Comparison of ENCODE assay signal across 10 mouse cellular contexts in the genomic region with DNA sequence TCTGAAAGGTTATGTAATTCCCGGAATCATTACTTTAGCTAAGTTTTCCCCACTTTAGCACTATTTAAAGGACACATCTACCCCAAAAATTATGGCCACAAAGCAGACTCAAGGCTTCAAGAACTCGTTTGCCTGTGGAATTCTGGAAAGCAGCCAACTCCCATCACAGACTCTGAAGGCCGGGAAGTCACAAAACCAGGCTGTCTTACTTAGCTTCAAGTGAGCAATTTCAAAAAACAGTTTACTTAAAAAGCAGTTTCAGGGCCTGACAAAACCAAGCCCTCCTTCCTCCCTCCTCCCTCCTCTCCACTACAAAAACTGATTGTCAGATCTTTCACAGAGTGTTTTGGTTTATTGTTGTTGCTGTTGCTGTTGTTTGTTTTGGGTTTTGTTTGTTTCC.
DNase-seq lines count a peak whose midpoint lies in the region.
"Had no signal": no experiment of that assay in that cellular context is flagged by ENCODE, and none has a peak within 500 bp of the region (broad histone marks: within the 10 kb centered on the region; RNA-seq: fewer than 3 reads in every experiment).

No protein-coding gene starts in this region.

- DNase-seq in cerebellum, postnatal 10 days, result peak; percentile 42 to 53
- DNase-seq in cerebellum, adult 9-10 months, result no peak
- DNase-seq in kidney, postnatal 14 days, result peak; percentile 7
- DNase-seq in kidney, adult 8-10 months, result no peak
- peak; percentile 9 for DNase-seq in retina, postnatal 1 day
- DNase-seq in retina, embryonic 14.5 days (ENCODE audit: low spot score), result no peak
- peak; percentile 0 for DNase-seq in skeletal muscle tissue, adult 2 months (ENCODE audit: low read depth, low spot score)
- DNase-seq in spleen, adult 18-20 months, result no peak
- DNase-seq: cerebellum, adult 9-11 months; gastrocnemius, postnatal 36 days had no signal

Comparison
In these comparisons a context has a peak if more than half of its experiments do, and no peak if none do; other contexts are left out.
1. DNase-seq: peak in cerebellum, postnatal 10 days (2 of 2), kidney, postnatal 14 days (single experiment), retina, postnatal 1 day (single experiment) and skeletal muscle tissue, adult 2 months (single experiment); none in cerebellum, adult 9-10 months (single experiment), kidney, adult 8-10 months (0 of 2), retina, embryonic 14.5 days (single experiment) and spleen, adult 18-20 months (0 of 2).